Mouse (Mus musculus) right cerebral cortex, postnatal 25 days (tissue): ENCODE measurements around the gene Fstl1.

Experiments
- DNase-seq: peaks from one replicate; pipeline ENCODE4 v3.0.0; 2022

Fstl1 gene

DNA sequence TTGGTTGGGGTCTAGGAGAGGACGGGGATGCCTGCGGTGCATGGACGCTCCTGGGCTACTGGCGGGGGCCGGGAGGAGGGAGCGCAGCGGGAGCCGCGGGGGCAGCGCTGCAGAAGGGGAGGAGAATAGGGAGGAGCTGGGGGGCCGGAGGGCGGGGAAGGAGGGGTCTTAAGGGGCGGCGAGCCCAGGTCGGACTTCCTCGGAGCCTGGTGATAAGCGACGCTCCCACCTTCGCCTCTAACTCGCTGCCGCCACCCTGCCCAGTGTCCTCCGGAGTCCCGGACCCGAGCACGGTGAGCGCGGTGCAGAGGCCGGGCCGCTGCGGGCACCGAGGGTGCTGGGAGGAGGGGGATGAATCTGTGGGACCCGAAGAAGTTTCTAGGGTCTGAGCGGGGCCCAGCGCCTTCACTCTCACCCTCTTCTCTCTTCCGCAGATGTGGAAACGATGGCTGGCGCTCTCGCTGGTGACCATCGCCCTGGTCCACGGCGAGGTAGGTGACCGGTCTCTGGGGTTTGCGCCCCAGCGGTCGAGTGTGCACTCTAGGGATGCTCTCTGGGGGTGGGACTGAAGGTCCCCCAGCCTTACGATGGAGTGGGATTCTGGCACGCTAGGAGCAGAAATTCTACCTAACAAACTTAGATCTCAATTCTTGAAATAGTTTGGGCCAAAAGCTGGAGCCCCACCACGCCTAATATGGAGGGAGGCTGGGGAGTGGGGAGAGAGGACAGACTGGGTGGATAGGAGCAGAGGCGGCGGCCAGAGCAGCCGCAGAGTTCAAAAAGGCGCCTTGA lies at the start of gene Fstl1:
Fstl1 (plus strand) TSS at position 14 of the 792 bp plus-strand sequence.
- DNase-seq: peak; percentile 53

DNA sequence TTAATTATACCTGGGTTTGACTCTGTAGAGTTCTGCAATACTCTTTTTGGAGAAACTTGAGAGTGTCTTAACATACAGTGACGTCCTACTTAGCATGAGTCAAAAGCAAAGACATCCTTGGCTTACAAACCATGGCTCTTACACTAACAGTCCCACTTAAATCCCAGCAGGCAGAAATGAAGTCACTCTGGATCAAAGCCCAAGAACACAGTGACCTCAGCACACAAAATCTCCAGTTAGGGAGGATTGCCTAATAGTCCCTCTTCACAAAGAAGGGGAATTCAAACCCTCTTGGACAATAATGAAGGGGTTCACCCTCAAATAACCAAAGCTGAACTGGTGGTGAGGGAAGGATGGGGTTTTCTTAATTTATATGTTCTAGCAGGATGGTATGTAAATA lies 48.0 kb upstream of the Fstl1 start:
- DNase-seq: no peak

DNA sequence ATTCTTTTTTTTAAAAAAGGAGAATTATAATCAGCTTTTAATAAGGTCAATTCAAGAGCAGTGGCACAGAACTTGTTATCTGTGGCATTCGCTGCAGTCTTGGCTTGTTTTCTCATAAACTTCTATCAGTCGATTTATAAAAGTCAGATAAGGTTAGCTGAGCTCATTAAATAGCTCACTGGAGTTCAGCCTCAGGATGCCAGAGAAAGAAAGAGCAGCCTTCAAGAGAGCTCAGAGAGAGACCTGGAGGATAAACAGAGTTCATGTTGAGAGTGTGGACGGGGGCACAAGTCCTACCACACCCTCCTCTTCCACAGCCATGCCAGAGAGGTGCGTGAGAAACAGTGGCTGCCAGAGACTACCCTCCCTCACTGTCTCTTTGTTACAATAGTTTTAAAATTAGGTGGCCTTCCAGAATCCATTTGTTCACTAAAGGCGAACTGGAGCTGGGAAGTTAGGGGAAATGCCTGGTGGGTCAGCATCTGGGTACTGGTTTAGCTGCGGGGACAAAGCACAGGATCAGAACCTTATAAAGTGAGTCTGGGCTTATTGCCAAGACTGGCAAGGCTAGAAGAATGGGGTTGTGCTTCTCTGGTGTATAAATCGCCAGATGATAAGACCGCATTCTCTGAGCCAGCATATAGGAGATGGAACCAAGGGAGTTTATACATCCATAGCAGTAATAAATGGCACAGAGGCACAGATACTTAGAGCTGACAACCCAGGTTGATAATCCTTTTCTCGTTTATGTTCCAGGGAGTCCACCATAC lies 47.1 kb upstream of the Fstl1 start:
- no peak for DNase-seq

DNA sequence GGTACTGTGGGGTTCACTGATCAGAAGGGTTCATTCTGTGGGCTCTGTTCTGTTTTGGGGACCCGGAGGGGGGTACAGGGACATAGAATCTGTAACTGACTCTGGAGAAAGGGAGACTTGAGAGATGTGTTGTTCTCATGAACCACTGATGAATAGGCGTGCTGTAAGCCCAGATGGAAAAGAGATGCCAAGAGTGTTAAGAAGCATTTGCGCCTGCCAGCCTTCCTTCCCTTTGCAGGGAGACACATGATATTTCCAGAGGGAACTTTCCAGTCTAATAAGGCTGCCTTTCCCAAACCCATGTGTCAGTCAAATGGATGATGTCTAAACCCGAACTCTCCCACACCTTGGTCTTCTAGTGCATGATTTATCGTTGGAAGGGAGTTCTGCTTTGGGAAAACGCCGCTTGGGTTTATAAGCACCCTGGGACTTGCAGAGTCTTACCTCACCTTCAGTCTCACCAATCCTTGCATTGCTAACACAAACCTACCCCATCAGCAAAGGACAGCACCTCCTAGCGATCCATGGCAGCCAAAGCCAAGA lies 46.3 kb upstream of the Fstl1 start:
- DNase-seq: no peak

DNA sequence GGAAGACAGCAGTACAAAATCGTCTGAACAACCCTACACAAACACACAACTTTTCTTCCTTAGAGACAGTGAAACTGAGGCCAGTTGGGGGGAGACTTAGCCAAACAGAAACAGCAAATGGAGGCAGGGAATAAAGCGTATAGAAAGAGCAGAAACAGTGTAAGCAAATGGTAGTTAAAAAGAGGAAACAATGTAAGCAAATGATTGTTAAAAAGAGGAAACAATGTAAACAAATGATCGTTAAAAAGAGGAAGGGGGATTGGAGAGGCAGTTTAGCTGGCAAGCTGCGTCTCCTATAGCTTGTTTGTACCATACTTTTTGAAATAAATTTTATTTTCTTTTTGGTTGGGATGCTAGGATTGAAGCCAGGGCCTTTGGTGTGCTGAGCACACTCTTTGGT lies 45.2 kb upstream of the Fstl1 start:
- no peak for DNase-seq

DNA sequence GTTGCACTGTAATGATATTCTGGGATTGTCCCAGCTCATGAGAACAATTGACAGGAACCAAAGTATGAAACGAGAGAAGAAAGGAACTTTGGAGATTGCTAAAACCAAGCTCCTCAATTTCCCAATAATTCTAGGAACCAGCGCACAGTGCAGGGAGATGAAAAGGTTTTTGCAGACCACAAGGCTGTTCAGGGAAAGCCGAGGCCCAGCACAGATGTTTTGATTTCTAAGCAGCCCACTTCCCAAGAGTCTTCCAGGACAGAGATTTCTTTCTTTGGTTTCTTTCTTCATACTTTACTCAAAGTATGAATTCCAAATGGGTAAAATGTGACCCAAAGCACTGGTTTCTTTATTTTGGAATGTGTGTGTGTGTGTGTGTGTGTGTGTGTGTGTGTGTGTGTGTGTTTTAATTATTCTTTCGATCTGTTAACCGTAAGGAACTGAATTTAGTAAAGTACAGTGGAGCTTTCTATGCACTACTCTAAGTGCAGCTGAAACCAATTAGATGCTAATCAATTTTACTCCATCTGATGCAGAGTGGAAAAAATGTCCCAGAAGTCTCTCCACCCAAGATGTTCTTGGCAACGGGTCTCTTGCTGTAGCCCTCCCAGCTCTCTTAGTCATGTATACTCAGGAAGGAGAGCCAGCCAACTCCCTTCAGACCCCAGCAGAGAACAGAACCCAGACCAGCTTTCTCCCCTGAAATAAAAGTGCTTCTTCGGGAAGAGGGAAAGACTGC lies 44.5 kb upstream of the Fstl1 start:
- no peak for DNase-seq

DNA sequence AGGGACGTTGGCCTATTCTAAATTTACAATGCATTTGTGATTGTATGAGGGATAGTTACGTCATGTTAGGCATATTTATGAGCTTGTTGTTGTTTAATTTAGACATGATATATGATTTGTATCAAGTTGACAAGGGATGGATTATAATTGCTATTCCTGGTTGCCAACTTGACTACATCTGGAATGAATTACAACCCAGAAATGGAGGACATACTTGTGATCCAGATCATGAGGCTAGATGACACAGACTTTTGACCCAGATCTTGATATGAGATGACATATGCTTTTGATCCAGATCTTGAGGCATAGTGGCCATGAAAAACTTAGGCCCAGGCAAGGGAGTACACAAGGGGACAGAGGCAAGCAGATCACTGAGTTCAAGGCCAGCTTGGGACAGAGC lies 36.6 kb upstream of the Fstl1 start:
- no peak for DNase-seq

DNA sequence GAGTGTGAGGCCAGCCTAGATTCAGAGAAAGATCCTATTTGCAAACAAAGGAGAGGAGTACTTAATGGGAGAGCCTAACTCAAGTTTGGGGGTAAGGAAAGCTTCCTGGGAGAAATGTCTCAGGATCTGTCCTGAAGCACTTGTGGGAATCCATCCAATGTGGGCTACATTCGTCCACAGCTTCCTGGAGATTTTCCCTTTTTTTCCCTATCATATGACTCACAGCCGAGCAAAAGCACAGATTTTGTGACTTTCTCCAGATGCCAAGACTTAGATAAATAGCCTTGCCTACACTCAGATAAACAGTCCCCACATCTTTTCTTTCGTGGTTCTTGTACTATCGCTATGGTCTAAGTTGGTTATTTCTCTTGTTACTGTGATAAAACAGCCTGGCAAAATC lies 34.4 kb upstream of the Fstl1 start:
- DNase-seq: no peak

DNA sequence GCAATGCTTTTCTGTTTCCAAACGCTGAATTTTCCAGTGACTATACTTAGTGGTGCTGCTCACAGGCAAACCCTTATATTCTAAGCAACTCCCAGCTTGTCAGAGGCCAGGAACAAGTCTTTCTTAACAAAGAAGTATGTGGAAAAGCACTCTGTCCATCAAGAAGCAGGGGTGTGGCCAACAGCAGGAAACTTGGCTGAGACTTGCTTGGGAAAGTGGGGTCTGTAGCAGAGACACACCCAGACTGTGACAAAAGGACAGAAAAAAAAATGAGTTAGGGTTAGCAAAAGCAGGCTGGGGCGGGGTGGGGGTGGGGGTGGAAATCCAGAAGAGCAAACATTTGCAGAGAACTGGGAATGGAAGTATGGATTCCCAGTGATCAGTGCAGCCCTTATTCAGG lies 23.8 kb upstream of the Fstl1 start:
- DNase-seq: no peak

DNA sequence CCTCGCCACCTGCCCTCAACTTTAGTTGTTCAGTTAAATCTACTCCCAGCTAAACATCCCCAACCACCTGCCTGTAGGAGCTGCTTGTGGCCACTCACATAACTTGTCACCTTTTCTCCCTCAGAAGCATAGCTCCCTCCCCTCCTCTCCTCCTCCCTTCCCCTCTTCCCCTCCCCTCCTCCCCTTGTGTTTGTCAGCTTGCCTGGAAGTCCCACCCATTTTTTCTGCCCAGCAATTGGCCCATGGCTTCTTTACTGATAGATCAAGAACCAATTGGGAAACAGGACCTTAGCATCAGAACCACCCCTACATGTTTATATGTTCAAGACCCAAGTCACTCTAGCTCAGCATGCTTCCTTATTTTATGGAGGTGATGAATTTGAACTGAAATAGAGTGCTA lies 22.9 kb upstream of the Fstl1 start:
- no peak for DNase-seq

DNA sequence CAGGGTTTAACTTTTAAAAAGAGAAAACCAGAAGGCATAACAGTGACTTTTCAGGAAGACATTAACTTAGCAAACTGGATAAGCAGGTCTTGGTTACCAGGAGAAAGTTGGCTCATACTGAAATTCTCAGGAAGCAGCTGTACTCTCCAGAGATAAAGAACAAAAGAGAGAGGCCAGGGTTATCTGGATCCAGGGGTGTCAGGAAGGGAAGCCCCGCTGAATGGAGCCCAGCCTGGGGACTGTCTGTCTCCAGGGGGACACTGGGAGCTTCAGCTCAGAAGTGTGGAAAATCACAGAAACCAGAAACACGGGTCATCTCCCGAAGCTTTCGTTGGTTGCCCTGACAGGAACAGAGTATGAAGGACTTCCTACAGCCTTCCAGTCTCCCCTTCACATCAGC lies 22.2 kb upstream of the Fstl1 start:
- DNase-seq: no peak

DNA sequence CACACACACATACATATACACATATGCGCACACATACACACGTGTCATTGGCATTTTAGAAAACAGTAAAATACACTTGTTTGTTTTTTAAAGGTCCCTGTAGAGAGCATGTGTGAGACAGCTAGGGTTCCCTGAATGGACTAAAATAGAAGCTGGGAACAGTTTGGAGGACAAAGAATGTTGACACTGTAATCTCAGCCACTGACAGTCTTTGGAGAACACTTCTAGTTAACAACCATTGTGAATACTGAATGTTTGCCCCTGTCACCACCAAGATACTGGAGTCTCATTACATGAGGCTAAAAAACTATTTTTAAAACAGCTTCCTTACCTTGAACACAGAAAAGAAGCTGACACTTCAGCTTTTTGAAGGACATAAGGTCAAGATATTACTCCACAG lies 19.4 kb upstream of the Fstl1 start:
- no peak for DNase-seq

DNA sequence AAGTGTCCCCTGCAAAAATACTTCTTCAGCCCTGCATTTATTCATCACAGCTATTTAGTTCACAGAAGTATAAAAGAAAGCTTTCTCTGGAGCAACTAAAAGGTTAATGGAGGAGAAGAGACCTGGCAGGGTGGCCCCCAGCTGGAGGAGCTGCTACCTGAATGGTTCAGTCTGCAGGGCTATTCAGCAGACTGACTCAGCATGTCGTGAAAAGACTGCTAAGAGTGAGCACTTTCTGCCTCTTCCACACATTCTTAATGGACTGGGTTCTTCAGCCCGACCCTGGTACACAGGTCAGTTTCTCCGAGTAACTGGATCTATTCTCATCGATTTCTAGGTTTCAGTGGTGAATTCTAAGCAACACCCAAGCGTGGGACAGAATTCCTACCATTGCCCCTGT lies 12.9 kb upstream of the Fstl1 start:
- no peak for DNase-seq

DNA sequence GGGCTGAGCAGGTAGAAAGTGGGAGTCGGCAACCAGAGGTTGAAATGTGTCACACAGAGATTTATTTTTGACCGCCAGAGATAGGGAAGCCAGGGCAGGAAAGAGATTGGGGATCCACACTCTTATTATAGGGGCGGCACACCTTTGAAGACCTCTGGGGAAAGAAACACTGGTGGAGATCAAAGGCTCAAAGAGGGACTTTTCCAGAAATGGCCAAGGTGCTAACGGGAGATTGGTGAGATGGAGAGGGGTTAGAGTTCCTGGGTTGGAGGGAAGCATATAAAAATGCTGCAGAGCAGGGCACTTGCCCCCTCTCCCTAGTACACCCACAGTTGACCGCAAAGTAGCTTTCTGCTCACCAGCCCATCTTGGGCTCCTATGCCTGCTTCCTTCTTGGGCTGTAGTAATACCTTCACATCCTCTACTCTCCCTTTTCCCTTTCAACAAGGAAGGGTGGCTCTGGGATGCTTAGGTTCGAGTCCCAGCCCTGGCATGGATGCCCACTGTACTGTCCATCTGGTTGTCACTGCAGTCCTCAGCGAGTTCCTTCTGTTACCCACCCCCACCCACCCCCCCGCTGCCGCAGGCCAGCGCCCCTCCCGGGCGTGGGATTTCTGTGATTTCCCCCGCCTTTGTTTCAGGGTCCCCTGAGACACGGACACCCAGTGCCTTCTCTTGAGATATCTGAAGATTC lies 360 bp upstream of the Fstl1 start:
- no peak for DNase-seq

DNA sequence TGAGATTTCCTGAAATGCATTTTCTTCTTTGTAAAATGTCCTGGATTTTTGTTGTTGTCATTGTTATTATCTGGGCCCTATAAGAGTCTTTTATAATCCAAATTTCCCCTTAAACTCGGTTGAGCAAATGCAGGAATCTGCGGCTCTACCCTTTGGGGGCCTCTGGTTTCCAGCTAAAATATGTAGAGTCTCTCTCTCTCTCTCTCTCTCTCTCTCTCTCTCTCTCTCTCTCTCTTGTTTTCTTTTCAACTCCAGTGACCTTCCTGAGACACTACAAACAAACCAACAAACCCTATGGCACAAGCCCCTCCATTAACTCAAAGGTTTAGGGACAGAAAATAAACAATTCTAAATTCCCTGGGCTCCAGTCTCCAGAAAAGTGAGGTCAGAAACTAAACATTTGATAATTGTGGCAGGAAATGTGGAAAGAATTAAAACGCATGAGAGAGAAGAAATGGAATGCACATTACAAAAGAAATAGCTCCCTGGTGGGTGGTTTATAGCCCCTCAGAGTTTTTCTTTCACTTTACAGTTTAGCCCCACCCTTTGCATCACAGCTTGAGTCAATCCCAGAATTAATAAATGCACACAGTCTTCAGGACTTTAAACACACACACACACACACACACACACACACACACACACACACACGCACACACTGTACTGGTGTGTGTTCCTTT lies 1.3 kb downstream of the Fstl1 start:
- DNase-seq: no peak

DNA sequence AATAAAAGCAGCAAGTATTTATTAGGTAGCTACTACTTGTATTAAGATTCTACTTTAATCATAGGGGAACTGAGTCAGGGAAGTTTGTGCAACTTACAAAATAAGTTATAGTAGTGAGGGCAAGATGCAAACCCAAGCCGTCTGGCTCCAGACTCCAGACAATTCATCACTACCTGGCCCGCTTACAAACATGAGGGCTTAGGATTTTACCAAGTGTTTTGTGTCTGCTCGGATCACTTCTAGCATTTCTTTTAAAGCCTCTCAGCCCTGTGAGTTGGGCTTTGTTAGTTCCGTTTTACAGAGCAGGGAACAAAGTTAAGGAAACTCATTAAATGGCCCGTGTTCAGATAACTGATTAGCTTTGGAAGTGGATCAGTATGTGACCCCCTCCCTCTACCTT lies 1.9 kb downstream of the Fstl1 start:
- DNase-seq: no peak

DNA sequence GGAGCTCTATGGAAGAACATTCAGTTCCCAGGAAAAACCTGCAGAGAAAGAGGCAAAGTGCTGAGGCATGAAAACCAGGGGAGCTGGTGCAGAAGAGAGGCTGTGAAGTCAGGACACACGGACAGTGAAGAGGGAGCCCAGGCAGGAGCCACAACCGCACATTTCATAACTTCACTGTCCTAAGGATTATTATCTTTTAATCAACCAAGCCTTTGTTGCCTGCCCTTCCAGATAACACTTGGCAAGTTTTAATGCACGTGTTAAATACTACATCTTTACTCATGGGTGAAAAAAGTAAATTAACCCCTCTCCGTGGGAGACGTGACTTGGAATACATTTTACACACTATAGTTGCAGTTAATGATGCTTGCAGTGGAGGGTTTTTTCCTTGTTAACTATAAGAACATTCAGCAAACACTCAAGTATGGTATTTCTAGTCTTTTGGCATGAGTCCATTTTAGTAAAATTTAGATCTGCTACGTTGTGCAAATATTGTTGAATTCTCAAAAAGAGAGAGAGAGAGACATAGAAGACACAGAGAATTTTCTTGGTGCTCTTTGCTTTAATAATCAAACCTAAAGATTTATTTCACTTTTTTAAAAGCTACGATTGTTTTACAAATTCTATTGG lies 3.1 kb downstream of the Fstl1 start:
- no peak for DNase-seq

DNA sequence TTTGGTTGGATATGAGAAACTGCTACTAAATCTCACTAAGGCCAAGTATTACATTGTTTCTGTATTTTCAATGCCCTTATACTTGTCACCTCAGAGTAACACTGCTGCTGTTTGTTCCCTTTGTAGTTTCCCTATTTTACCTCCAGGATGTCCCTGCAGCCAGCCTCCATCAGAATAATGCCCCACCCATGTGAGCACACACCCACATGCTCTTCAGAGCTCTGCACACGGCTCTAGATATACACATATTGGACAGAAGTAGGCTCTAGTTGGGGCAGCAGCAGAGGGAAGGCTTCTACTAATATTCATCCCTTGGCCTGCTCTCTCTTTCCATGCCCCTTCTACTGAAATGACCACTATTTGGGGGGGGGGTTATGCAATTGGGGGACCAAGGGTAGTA lies 3.7 kb downstream of the Fstl1 start:
- DNase-seq: no peak

DNA sequence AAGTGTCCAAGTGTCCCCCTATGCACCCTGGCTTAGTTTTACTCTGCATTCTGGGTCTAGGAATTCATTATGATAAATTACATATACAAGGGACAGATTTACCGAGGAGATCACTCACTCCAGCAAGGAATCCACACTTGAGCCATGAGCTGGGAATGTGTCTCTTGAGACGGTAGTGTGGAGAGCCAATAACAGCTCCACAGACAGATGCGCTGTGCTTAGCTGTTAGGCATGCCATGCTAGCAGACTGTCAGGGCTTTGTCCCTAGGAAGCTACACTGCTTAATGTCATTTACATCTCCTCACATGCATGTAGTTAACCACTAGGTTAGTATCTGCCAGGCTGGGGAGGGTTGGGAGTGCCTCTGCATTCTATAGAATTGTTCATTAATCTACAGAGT lies 4.2 kb downstream of the Fstl1 start:
- no peak for DNase-seq

DNA sequence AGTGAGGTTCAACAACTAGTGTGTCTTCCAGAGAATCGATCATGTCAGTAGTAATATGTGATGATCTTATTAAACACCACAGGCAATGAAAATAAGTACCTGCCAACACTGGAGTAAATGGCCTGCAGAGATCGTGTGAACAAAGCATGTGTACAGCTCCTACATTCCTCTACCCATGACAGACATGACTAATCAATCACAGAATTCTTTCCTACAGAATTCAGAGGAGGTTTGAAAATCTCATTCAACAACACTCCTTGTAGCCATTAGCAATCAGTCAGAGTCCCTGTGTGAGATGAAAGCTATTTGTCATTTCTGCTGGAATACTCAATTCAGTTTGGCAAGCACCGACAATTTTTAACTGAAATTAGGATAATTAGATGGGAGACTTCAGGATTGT lies 7.9 kb downstream of the Fstl1 start:
- DNase-seq: no peak

DNA sequence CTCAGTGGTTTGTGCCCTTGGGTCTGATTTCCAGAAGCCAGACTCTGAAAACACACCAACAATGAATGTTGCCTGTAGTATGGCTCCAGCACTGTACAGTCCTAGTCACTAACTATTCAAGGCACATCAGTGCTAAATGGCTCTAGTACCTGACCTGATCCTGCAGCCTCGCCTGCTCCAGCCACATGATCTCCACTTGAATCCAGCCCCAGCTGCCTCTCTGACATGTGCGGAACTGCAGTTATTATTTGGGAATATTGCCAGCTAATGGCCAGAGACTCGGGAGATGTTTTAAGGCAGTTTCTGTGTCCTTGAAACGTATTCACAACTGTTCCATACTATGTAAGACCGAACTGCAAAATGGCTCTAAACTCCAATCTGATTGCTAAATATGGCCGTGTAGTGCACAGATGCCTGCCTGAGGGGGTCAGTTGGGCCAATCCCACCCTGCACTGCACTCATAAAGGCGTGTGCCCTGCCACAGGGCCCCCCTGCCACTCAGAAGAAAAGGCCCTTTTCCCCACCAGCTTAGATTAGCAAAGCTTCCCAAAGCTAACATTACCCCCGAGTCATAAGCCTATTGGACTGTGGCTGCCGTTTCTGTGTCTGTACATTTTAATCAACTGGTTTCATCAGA lies 11.0 kb downstream of the Fstl1 start:
- no peak for DNase-seq
